8 mouse cellular contexts compared by ENCODE assay signal in the genomic region with DNA sequence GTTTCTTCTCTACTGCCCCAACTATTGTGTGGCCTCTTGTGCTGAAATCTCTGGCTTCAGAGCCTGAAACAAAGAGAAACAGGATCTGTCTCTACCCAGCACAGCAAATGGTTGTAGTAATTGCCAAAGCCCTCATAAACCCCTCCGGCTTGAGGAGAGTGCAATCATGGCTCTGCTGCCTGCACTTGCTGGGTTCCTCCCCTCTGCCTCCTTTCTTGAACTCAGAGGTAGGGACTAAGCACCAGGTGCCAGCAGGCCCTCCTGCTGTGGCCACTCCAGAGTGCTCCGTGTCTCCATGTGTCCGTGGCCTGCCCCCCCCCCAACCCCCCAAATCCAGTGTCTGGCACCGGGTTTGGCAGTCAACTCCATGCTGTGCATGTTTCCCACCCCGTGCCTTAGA. TPM values are rescaled to one million over a fixed set of nuclear protein-coding genes. Genes with fewer than 3 reads are reported as not detected.
DNase-seq lines count a peak whose midpoint lies in the region; ATAC-seq and TF ChIP-seq lines count a peak whose summit lies in the region.

No protein-coding gene starts in this region.

- no peak for ATAC-seq in heart, embryonic 15.5 days (replicated peaks; ENCODE audit: insufficient number of reproducible peaks, insufficient read depth, low FRiP score, low read depth)
- peak; percentile 35 for ATAC-seq in forebrain, embryonic 14.5 days
- no peak for ATAC-seq in liver, postnatal 0 days
- no peak for ATAC-seq in frontal cortex, adult (ENCODE audit: low TSS enrichment)

- peak overlapping the region; percentile 80 for H3K27ac ChIP-seq in heart, embryonic 15.5 days
- H3K27ac ChIP-seq in forebrain, embryonic 14.5 days (ENCODE audit: low read depth, low read length), result peak overlapping the region; percentile 87
- peak overlapping the region; percentile 60 for H3K27ac ChIP-seq in liver, postnatal 0 days (ENCODE audit: low read depth)

- peaks cover 59% of the 10 kb centered on the region for H3K4me1 ChIP-seq in heart, embryonic 15.5 days (replicated peaks)
- peaks cover 42% of the 10 kb centered on the region for H3K4me1 ChIP-seq in forebrain, embryonic 14.5 days (ENCODE audit: control insufficient read depth, insufficient read depth, low read length)
- peaks cover 27% of the 10 kb centered on the region for H3K4me1 ChIP-seq in liver, postnatal 0 days (ENCODE audit: insufficient read depth)

- no peak for DNase-seq in heart, postnatal 4 days
- DNase-seq in brain, adult 2 months (ENCODE audit: low read depth, low spot score), result peak; percentile 28
- DNase-seq in forebrain, embryonic 14.5 days (ENCODE audit: low spot score), result peak; percentile 58
- no peak for DNase-seq in liver, postnatal 0 days
- no peak for DNase-seq in right cerebral cortex, adult 18-20 months
- no peak for DNase-seq in thymus, adult 18-20 months

- no peaks in the 10 kb centered on the region for H3K9me3 ChIP-seq in heart, embryonic 15.5 days (replicated peaks)
- H3K9me3 ChIP-seq in forebrain, embryonic 14.5 days (replicated peaks; ENCODE audit: control insufficient read depth, low read length), result no peaks in the 10 kb centered on the region
- no peaks in the 10 kb centered on the region for H3K9me3 ChIP-seq in liver, postnatal 0 days (ENCODE audit: low read length)

- no peak for TF ChIP-seq CTCF in liver, postnatal 0 days (IDR thresholded peaks at IDR 0.05; ENCODE audit: low read depth)

- H3K4me2 ChIP-seq in heart, embryonic 15.5 days, result no peak overlapping the region
- no peak overlapping the region for H3K4me2 ChIP-seq in forebrain, embryonic 14.5 days (ENCODE audit: low read length)
- no peak overlapping the region for H3K4me2 ChIP-seq in liver, postnatal 0 days (ENCODE audit: low read depth, low read length)

- H3K9ac ChIP-seq in heart, embryonic 15.5 days, result peak overlapping the region; percentile 20; the same call in 1 of the 2 replicates
- peak overlapping the region; percentile 29; the same call in 1 of the 2 replicates for H3K9ac ChIP-seq in forebrain, embryonic 14.5 days (ENCODE audit: low read length)
- H3K9ac ChIP-seq in liver, postnatal 0 days (replicated peaks), result 0 out of 2 replicates have a peak overlapping the region, but pooled peaks have one; percentile 0

- H3K4me3 ChIP-seq in heart, embryonic 15.5 days, result no peak overlapping the region
- no peak overlapping the region for H3K4me3 ChIP-seq in forebrain, embryonic 14.5 days (ENCODE audit: low read depth, low read length)
- no peak overlapping the region for H3K4me3 ChIP-seq in liver, postnatal 0 days (ENCODE audit: low read depth, low read length)

- peaks cover 36% of the 10 kb centered on the region for H3K36me3 ChIP-seq in heart, embryonic 15.5 days
- peaks cover 38% of the 10 kb centered on the region for H3K36me3 ChIP-seq in forebrain, embryonic 14.5 days (ENCODE audit: control insufficient read depth, insufficient read depth, low read length)
- H3K36me3 ChIP-seq in liver, postnatal 0 days (replicated peaks; ENCODE audit: insufficient read depth, low read length), result peaks cover 42% of the 10 kb centered on the region

- no peaks in the 10 kb centered on the region for H3K27me3 ChIP-seq in heart, embryonic 15.5 days
- H3K27me3 ChIP-seq in forebrain, embryonic 14.5 days (replicated peaks; ENCODE audit: control insufficient read depth, insufficient read depth, low read length), result no peaks in the 10 kb centered on the region
- no peaks in the 10 kb centered on the region for H3K27me3 ChIP-seq in liver, postnatal 0 days (ENCODE audit: insufficient read depth, low read length)

- 24% methylated on average over 5 of the region's 5 CpGs for WGBS in heart, embryonic 15.5 days
- 4% methylated on average over 5 of the region's 5 CpGs for WGBS in forebrain, embryonic 14.5 days
- 63% methylated on average over 5 of the region's 5 CpGs for WGBS in liver, postnatal 0 days (ENCODE audit: insufficient replicate concordance)

- TF ChIP-seq EP300 in liver, postnatal 0 days (IDR thresholded peaks at IDR 0.05; ENCODE audit: low read depth), result no peak

RNA-seq across cellular contexts. Expression of a gene that starts 14.6 kb away (rescaled TPM):
- 0.28 and 1.7 TPM in 2 replicates for polyA plus RNA-seq in heart, embryonic 15.5 days (2015; fragmentation: Nextera tagmentation; extraction: Ambion mirVana)
- not detected for total RNA-seq in heart, postnatal 4 days (2021)
- polyA plus RNA-seq in forebrain, embryonic 14.5 days (2014; fragmentation: Nextera tagmentation; extraction: Ambion mirVana), result 0.43 and 1.4 TPM in 2 replicates
- 0.25 and 0.39 TPM in 2 replicates for polyA plus RNA-seq in liver, postnatal 0 days (2015; fragmentation: Nextera tagmentation; extraction: Ambion mirVana)

RNA-seq across cellular contexts. Expression of a gene that starts 15.0 kb away (rescaled TPM):
- 0.05 and 0.34 TPM in 2 replicates for polyA plus RNA-seq in heart, embryonic 15.5 days (2015; fragmentation: Nextera tagmentation; extraction: Ambion mirVana)
- under 1 TPM; 0.20 to 0.45 TPM for total RNA-seq in heart, postnatal 4 days (2021)
- 0.62 and 1.1 TPM in 2 replicates for polyA plus RNA-seq in forebrain, embryonic 14.5 days (2014; fragmentation: Nextera tagmentation; extraction: Ambion mirVana)
- not detected in 2 replicates for polyA plus RNA-seq in liver, postnatal 0 days (2015; fragmentation: Nextera tagmentation; extraction: Ambion mirVana)

RNA-seq across cellular contexts. Expression of a gene that starts 43.3 kb away (rescaled TPM):
- 2.9 and 3.4 TPM in 2 replicates for polyA plus RNA-seq in heart, embryonic 15.5 days (2015; fragmentation: Nextera tagmentation; extraction: Ambion mirVana)
- total RNA-seq in heart, postnatal 4 days (2021), result 1 to 10 TPM; 6.3 to 6.8 TPM
- 1.1 and 1.7 TPM in 2 replicates for polyA plus RNA-seq in forebrain, embryonic 14.5 days (2014; fragmentation: Nextera tagmentation; extraction: Ambion mirVana)
- 1.2 and 1.3 TPM in 2 replicates for polyA plus RNA-seq in liver, postnatal 0 days (2015; fragmentation: Nextera tagmentation; extraction: Ambion mirVana)

Comparison
In these comparisons a context has a peak if more than half of its experiments do, and no peak if none do; other contexts are left out.
1. DNase-seq: peak in brain, adult 2 months (single experiment) and forebrain, embryonic 14.5 days (single experiment); none in heart, postnatal 4 days (single experiment), liver, postnatal 0 days (single experiment), right cerebral cortex, adult 18-20 months (single experiment) and thymus, adult 18-20 months (0 of 2).
2. Peak in every context shown above with its lines, with median percentiles within 50 percentile points of each other: H3K27ac ChIP-seq and H3K9ac ChIP-seq.